Mouse (Mus musculus) heart, postnatal 10 days (tissue): ENCODE measurements around the gene Pde4a. TPM values are rescaled to one million over a fixed set of nuclear protein-coding genes. Genes with fewer than 3 reads are reported as not detected.
"Not testable (repeated sequence)": the region's sequence is repeated elsewhere in the genome, so short reads cannot be mapped to it uniquely, and the experiment has no call there.

ENCODE experiments used
- DNase-seq, 2 experiments: peaks; one replicate each; pipeline ENCODE4 v3.0.0; 2021
- intact Hi-C: fragments of 180-260 bp; cut with DNase I; formaldehyde crosslinking; loops from one replicate; pipeline ENCODE4 v1.15.1; 2025
- total RNA-seq, 2 experiments: library from RNA; stranded (reverse); gene quantifications; 2 replicates each; pipeline ENCODE4 v1.2.3; 2021

Gene Pde4a
- total RNA-seq, 2 experiments from 2014 or later, result 21.3 to 28.2 TPM

DNA sequence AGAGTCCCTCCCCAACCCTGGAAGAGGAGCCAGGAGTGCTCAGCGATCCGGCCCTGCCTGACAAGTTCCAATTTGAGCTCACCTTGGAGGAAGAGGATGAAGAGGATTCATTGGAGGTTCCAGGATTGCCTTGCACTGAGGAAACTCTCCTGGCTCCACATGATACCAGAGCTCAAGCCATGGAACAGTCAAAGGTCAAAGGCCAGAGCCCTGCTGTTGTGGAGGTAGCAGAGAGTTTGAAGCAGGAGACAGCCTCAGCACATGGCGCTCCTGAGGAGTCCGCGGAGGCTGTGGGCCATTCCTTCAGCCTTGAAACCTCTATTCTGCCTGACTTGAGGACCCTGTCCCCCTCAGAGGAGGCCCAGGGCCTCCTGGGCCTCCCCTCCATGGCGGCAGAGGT lies 45.3 kb downstream of the Pde4a start:
- no peak for DNase-seq
- intact Hi-C loops, result no loop called here

DNA sequence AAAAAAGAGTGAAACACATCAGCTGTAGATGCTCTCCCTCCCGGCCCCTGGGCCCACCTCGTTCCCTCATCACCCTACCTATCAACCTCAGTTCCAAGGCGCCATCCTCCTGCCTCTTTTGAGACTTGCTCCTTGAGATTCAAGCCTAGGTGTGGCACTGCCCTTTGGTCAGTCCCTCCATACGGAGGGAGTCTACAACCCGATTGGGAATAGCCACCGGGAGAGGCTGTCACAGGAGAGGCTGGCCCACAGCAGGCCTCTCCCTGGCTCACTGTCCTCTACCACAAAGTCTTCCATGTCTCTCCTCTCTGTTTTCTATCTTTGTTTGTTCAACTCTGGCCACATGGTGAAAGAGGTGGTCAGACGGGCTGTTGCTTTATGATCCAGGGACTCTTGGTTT lies 46.1 kb downstream of the Pde4a start:
- intact Hi-C loops, result no loop called here
- DNase-seq, result no peak

DNA sequence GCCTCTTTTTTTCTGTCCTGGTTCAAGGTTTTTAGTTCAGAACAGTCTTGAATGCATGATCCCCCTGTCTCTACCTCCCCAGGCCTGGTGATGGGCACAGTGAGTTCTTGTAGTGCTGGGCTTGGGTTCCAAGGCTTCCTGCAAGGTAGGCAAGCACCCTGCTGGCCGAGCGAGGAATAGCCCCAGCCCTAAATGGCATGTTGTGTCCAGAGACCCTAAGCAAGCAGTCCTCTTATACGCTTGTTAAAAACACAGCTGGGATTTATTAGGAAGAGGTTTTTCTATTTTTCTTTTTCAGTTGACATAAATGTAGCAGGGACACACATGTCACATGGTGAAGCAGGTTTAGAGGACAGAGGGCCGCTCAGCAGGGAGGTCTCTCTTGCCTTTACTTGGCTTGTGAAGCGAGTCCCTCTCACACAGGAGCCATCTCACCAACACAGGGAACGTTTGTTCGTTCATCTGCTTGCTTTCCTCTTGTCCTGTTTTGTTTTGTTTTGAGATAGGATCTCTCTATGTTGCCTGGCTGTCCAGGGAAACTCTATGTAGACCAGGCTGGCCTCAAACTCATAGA lies 48.2 kb downstream of the Pde4a start:
- intact Hi-C loops, result no loop called here
- no peak for DNase-seq

DNA sequence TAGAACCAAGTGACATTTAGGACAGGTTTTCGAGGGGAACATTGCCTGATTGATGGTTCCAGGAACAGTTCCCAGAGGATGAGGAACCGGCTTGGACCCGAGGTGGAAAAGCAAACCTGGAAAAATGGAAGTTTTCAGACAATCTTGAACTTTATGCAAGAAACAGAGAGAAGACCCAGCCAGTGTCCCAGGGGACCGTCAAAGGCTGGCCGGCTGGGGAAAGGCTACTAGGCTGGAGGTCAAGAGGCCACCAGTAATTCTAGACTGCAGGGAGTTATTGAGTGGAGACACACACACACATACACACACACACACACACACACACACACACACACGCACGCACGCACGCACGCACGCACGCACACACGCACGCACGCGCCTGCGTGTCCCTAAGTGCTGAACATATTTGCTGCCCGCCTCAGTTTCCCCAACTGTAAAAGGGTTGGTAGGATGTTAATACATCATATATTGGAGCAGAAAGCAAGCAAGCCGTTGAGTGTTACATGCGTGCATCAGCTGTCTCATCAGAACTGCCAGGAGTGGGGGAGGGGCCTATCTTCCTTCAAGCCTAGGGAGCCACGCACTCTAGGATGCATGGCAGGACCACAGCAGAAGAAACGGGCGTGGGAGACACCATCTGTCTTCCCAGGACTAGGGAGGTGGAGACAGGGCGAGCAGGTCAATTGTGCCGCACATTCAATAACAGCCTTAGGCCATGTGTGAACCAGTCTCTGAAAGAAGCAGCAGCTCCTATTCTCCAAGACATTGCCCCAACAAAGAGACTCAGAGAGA lies 50.7 kb downstream of the Pde4a start:
- intact Hi-C loops, result loop anchor here (5.0 kb wide), 1 partner anchor 64 kb away; no protein-coding TSS in a partner anchor
- no peak for DNase-seq

DNA sequence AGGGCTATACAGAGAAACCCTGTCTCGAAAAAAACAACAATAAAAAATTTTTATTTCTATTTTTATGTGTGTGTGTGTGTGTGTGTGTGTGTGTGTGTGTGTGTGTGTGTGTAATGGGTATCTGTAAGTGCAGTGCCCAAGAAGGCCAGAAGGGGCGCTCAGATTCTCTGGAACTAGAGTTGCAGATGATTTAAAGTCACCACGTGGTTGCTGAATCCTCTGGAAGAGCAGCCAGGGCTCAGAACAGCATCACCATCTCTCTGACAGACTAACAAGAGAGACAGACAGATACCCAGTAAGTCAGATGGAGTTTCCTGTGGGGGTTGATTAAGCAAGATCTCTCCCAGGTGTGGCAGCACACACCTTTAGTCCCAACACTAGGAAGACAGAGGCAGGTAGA lies 54.3 kb downstream of the Pde4a start:
- intact Hi-C loops, result loop anchor here (5.0 kb wide), 1 partner anchor 68 kb away; no protein-coding TSS in a partner anchor
- DNase-seq, result no peak

DNA sequence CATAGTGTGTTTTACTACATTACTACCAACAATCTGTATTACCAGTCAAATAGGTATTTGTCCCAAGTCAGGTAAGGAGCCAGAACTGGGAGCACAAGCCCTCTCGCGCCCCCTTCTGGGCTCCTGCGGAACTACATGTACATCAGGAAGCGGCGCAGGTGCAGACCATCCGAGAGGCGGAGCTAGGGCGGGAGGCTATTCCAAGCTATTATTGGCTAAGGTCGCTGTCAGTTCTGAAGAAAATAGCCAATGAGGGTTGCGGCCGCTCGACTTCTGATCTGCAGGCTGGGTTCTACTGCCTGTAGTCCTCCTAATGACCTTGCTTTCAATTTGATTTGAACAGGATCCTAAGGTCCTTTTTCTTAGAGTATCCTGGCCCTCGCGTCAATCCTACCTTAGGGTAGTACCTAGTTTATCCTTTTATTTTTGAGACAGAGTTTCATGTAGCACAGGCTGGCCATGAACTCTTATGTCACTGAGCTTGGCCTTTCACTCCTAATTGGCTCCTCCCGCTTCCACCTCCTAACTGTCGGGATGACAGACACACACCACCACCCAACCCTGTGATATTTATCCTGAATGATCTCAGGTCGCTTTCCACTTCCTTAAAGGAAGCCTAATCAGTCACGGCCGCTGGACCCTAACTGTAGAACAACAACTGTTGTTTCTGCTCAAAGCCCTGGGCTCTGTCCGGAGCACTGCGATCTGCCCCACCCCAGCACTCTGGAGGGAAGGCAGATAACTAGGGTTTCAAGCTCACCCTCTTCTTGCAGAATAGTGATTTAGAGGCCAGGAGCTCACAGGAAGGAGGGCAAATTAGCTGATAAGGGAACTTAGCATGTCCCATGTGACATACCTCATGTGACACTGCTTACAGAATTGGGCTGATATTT lies 55.2 kb downstream of the Pde4a start:
- intact Hi-C loops, result no loop called here
- DNase-seq, result peak; percentile 93 to 94

DNA sequence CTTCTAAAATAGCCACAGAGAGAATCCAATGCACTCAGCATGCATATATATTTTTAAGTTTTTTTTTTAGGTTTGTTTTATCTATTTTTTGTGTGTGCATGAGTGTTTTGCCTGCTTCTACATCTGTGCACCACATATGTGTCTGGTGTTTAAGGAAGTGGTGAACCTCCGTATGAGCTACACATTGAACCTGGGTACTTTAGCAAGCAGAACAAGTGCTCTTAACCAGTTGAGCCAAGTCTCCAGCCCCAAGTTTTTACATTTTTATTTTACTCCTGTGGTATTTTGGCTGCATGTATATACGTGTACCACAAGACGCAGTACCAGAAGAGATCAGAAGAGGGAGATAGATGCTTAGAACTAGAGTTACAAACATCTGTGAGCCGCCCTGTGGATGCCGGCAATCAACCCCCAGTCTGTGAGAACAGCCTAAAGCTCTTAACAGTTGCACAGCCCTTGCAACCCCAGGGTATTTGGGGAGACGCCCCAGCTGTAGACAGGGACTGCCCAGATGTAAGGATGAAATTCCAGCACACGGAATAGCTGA lies 55.9 kb downstream of the Pde4a start:
- intact Hi-C loops, result no loop called here

DNA sequence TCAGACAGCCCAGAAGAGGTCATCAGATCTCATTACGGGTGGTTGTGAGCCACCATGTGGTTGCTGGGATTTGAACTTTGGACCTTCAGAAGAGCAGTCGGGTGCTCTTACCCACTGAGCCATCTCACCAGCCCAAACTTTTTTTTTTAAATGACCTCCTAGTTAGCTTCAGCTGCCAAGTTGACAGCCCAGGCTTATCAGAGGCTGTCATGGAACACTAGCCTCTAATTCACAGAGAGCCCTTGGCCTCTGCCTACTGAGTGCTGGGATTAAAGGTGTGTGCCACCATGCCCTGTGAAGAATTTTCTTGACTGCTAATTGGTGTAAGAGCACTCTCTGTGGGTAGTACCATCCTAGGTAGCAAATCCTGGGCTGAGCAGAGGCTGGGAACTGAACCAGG lies 58.0 kb downstream of the Pde4a start:
- intact Hi-C loops, result loop anchor here (2.0 kb wide), 1 partner anchor 133 kb away; no protein-coding TSS in a partner anchor
- not testable (repeated sequence) for DNase-seq

More for the DNA sequence above, 55.9 kb downstream of the Pde4a start:
- peak; percentile 46 to 70 for DNase-seq

DNA sequence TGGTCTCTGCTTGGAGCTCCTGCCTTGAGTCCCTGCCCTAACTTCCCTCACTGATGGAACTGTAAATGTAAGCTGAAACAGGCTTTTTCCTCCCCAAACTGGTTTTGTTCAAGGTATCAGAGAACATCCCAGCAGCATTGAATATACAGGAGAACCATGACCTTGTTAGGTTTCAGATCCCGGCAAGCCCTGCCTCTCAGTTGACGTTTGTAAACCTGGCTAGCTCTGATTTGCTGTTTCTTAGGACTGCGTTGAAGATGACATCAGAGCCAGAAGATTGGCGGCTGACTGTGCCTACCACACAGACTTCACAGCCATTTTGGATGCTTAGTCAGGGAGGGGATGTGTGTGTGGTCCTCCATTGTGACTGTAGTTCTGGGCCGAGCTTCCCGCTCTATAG lies 58.4 kb downstream of the Pde4a start:
- no peak for DNase-seq
- intact Hi-C loops, result loop anchor here (2.0 kb wide), 1 partner anchor 133 kb away; no protein-coding TSS in a partner anchor

DNA sequence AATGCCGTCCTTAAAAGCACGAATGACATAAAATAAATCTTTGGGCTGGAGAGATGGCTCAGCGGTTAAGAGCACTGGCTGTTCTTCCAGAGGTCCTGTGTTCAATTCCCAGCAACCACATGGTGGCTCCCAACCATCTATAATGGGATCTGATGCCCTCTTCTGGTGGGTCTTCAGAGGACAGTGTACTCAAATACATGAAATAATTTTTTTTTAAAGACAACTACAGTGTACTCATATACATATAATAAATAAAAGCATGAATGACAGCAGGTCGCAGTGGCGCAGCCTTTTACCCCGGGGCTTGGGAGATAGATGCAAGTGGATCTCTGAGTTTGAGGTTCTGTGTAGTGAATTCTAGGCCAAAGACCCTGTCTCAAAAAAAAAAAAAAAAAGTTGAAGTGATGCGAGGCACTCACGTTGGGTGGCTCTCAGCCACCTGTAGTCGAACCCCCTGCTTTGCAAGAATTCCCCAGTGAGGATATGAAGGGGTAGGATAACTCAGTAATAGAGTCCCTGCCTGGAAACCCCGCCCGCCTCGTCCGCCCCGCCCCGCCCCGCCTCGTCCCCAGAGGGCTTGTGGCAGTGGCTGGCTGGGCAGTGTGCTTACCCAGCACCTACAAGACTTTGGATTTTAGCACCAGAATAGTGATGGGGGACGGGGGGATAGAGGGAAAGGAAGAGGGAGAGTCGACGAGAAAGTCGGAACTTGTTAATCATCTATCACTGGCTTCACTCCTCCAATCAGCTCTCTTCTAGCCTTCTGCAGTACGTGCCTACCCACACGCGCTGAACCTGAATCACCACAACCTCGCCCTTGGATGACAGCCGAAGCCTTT lies 59.3 kb downstream of the Pde4a start:
- DNase-seq, result peak; percentile 45 to 58
- intact Hi-C loops, result no loop called here

DNA sequence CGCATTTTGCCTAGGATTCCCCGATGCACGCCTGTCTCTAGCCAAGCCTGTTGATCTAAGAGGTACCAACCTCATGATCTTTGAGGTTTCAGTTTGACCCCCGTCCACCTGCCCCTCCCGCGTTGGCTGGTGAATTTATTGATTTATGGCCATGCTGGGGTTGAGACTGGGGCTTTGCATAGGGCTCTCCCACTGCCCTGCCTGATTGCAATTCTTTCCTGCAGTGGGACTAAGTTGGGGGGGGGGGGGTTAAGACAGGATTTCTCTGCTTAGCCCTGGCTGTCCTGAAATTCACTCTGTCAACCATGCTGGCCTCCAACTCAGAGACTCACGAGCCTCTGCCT lies 59.9 kb downstream of the Pde4a start:
- intact Hi-C loops, result no loop called here

DNA sequence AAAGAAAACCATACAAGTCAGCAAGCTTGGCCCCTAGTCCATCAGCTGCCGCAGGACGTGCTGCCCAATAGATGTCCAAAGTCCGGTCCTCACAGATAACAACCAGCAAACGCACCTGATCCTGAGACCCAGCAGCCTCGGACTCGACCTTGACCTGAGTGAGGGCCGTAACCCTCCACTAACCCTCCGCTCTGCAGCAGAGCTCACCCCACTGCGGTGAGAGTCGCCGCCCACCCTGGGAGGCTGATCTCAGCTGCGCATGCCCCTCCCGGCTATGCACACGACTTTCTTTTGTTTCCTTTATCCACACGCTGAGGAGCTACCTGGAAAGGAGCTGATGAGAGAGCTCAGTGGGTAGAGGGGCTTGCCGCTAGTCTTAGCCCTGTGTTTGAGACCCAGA lies 61.8 kb downstream of the Pde4a start:
- no peak for DNase-seq
- intact Hi-C loops, result no loop called here

More for the DNA sequence above, 59.9 kb downstream of the Pde4a start:
- no peak for DNase-seq

DNA sequence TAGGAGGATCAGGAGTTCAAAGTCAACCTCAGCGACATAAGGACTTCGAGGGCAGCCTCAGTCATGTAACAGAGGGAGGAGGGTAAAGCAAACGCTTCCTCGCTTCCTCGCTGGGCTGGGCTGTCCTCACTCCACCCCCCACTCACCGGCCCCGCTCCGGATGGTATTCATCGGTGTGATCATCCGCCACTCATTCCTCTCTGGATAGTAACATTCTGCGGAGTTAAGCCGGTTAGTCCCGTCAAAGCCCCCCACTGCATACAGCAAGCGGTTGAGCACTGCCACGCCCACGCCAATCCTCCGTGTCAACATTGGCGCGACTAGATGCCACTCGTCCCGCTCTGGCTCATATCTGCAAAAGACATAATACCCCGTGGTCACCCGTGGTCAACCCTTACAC lies 66.0 kb downstream of the Pde4a start:
- intact Hi-C loops, result no loop called here
- DNase-seq, result no peak

DNA sequence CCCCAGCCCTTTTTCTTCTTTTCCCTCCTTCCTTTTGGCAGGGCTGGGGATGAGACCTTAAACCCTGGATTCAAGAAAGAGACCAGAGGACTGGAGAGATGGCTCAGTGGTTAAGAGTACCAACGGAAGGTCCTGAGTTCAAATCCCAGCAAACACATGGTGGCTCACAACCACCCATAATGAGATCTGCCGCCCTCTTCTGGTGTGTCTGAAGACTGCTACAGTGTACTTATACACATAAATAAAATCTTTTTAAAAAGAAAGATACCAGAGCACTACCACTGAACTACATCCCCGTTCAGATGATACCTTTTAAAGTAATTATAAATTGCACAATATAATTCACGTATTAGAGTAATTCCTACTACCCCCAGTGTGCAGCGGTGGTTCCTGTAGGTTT lies 67.4 kb downstream of the Pde4a start:
- intact Hi-C loops, result no loop called here
- DNase-seq, result no peak

DNA sequence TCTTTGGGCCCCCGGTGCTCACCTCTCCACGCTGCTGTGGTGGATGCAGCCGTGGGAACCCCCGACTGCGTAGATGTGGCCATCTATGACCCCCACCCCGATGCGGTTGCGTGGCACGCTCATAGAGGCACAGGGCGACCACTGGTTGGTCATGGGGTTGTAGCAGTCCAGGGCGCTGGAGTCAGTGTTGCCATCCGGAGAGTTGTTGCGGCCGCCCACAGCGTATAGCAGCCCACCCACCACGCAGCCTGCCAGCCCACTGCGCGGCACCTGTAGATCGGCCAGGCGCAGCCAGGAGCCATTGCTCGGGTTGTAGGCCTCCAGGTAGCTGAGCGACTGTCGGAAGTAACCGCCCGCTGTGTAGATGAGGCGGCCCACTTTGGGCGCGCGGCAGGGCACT lies 67.9 kb downstream of the Pde4a start:
- intact Hi-C loops, result no loop called here
- DNase-seq, result no peak

DNA sequence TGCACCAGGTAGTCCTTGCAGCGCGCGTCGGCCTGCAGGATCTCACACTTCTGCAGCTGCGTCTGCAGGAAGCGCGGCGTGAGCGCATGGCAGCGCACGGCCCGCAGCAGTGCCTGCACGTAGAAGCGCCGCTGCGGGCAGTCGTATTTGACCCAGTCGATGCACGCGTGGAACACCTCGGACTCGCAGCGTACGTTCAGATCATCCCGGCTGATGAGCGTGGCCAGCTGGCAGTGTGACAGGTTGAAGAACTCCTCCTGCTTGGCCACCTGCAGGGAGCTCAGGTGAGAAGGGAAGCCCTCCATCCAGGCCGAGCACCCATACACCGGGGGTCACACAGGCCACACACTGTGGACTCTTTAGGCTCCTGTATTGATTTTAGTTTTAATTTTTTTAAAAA lies 68.3 kb downstream of the Pde4a start:
- intact Hi-C loops, result no loop called here
- no peak for DNase-seq

DNA sequence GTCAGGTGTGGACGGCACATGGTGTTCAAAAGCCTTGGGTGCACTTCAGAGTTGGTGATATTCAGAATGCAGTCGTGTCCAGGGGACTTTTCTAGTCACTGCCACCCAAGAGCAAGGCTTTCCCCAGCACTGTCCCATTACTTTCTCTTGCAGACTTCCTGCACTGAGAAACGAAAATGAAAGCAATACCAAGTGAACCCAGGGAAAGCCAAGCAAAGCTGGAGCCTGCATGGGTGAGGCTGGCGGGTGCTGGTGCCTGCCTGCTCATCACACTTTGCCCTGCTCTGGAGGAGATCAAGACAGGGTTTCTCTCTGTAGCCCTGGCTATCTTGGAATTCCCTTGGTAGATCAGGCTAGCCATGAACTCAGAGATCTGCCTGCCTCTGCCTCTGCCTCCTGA lies 69.8 kb downstream of the Pde4a start:
- intact Hi-C loops, result loop anchor here (5.0 kb wide), 1 partner anchor 122 kb away; no protein-coding TSS in a partner anchor
- no peak for DNase-seq

DNA sequence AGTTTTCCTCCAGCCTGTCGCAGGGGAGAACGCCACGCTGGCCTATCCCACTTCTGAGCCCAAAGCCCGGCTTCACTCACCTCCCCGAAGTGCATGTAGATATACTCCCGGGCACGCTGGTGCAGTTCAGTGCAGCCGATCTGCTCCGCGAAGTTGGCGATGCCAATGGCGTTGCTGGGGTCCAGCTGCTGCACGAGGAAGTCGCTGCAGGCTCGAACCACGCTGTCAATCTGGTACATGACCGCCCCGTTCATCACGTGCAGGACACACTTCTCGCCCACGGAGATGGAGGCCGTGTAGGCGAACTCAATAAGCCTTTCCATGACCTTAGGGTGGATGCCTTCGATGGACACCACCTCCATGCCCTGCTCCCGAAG lies 71.5 kb downstream of the Pde4a start:
- intact Hi-C loops, result loop anchor here (5.0 kb wide), 1 partner anchor 120 kb away; no protein-coding TSS in a partner anchor
- no peak for DNase-seq

DNA sequence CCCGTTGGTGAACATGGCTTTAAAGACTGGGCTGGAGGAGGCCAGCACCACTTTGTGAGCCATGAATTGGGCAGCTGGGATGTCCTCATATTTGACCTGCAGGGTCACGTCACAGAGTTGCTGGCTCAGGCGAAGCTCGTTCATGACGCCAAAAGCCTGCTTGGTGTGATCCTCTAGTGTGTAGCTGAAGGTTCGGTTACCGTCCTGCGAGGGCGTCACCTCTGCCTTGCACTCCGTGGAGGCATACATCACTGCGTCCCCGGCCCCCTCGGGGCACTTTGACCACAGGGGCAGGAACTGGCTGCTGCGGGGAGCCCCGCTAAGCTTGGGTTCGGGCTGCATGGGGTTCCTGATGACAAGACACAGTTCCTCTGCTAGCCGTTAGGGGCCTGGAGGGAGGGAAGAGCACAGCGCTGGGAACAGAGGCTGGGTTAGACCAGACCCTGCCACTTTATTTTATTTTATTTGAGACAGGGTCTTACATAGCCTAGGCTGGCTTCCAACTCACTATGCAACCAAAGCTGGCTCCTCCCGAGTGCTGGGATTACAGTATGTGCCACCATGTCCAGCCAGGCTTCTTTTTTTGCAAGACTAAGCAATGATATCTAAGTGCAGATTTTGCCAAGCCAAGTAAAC lies 72.0 kb downstream of the Pde4a start:
- peak; percentile 50 to 52 for DNase-seq
- intact Hi-C loops, result loop anchor here (1.0 to 5.0 kb wide), 3 partner anchors 28 to 120 kb away; partner anchors contain the start of genes Atg4d and Cdkn2d
